Mouse (Mus musculus): ENCODE data around the gene Ttc7.

Ttc7 gene

GRCm38 (mm10) chr17:87367640-87368039 lies 85.0 kb downstream of the Ttc7 start:
- no peak for DNase-seq (ENCODE audit: low spot score)

- DNase-seq (ENCODE audit: low spot score), result no peak
Observed at GRCm38 (mm10) chr17:87368481-87368880, 85.8 kb downstream of the Ttc7 start.

- DNase-seq (ENCODE audit: low spot score), result peak; percentile 73
Observed at GRCm38 (mm10) chr17:87369270-87369759, 86.6 kb downstream of the Ttc7 start.

- DNase-seq (ENCODE audit: low spot score), result peak; percentile 54
Observed at GRCm38 (mm10) chr17:87372189-87372588, 89.5 kb downstream of the Ttc7 start.

GRCm38 (mm10) chr17:87373327-87373726 lies 90.6 kb downstream of the Ttc7 start:
- no peak for DNase-seq (ENCODE audit: low spot score)

- DNase-seq (ENCODE audit: low spot score), result no peak
Observed at GRCm38 (mm10) chr17:87375941-87376511, 93.3 kb downstream of the Ttc7 start.

- DNase-seq (ENCODE audit: low spot score), result no peak
Observed at GRCm38 (mm10) chr17:87376831-87377471, 94.3 kb downstream of the Ttc7 start.

GRCm38 (mm10) chr17:87377536-87377935 lies 94.8 kb downstream of the Ttc7 start:
- no peak for DNase-seq (ENCODE audit: low spot score)

GRCm38 (mm10) chr17:87378354-87379159 lies 95.9 kb downstream of the Ttc7 start:
- peak; percentile 77 for DNase-seq (ENCODE audit: low spot score)

GRCm38 (mm10) chr17:87379160-87379624 lies 96.5 kb downstream of the Ttc7 start:
- DNase-seq (ENCODE audit: low spot score), result no peak

GRCm38 (mm10) chr17:87379821-87380220 lies 97.1 kb downstream of the Ttc7 start:
- DNase-seq (ENCODE audit: low spot score), result no peak

GRCm38 (mm10) chr17:87380681-87381080 lies 98.0 kb downstream of the Ttc7 start:
- DNase-seq (ENCODE audit: low spot score), result no peak

GRCm38 (mm10) chr17:87385835-87386234 lies 103.1 kb downstream of the Ttc7 start:
- no peak for DNase-seq (ENCODE audit: low spot score)

- no peak for DNase-seq (ENCODE audit: low spot score)
Observed at GRCm38 (mm10) chr17:87387068-87387467, 104.4 kb downstream of the Ttc7 start.

- no peak for DNase-seq (ENCODE audit: low spot score)
Observed at GRCm38 (mm10) chr17:87391242-87391641, 108.6 kb downstream of the Ttc7 start.

GRCm38 (mm10) chr17:87397088-87397487 lies 114.4 kb downstream of the Ttc7 start:
- DNase-seq (ENCODE audit: low spot score), result no peak

- no peak for DNase-seq (ENCODE audit: low spot score)
Observed at GRCm38 (mm10) chr17:87402444-87402843, 119.8 kb downstream of the Ttc7 start.

GRCm38 (mm10) chr17:87403462-87403861 lies 120.8 kb downstream of the Ttc7 start:
- DNase-seq (ENCODE audit: low spot score), result no peak

- no peak for DNase-seq (ENCODE audit: low spot score)
Observed at GRCm38 (mm10) chr17:87405576-87405975, 122.9 kb downstream of the Ttc7 start.

- no peak for DNase-seq (ENCODE audit: low spot score)
Observed at GRCm38 (mm10) chr17:87406646-87407045, 124.0 kb downstream of the Ttc7 start.

- no peak for DNase-seq (ENCODE audit: low spot score)
Observed at GRCm38 (mm10) chr17:87418082-87418481, 135.4 kb downstream of the Ttc7 start.

GRCm38 (mm10) chr17:87427511-87427910 lies 144.8 kb downstream of the Ttc7 start, which contains the start of gene Stpg4:
Gene Stpg4 (minus strand): TSS chr17:87427741.
- DNase-seq (ENCODE audit: low spot score), result no peak

GRCm38 (mm10) chr17:87429431-87429830 lies 146.7 kb downstream of the Ttc7 start:
- no peak for DNase-seq (ENCODE audit: low spot score)

Data from left cerebral cortex, adult 11 months (tissue).